Mouse (Mus musculus) midbrain, embryonic 10.5 days (tissue): ENCODE measurements around the gene Uba52. TPM values are rescaled to one million over a fixed set of nuclear protein-coding genes. Genes with fewer than 3 reads are reported as not detected.

Experiments
- DNase-seq: peaks from one replicate; pipeline ENCODE4 v3.0.0-alpha.2; 2017; ENCODE audit warnings: low spot score
- H3K27ac ChIP-seq: fragments of 300-500 bp; sonication (generic); replicated peaks from 2 replicates; pipeline ENCODE4 v1.5.1; 2016; ENCODE audit warnings: mild to moderate bottlenecking
- H3K27me3 ChIP-seq: fragments of 300-500 bp; sonication (generic); 2 replicates; pipeline ENCODE4 v1.6.1; 2016; ENCODE audit warnings: low read depth, mild to moderate bottlenecking; ENCODE audit not compliant: poor library complexity, severe bottlenecking
- H3K36me3 ChIP-seq: fragments of 300-500 bp; sonication (generic); 2 replicates; pipeline ENCODE4 v1.6.1; 2016; ENCODE audit warnings: mild to moderate bottlenecking, moderate library complexity
- H3K4me1 ChIP-seq: fragments of 300-500 bp; sonication (generic); 2 replicates; pipeline ENCODE4 v1.6.1; 2016
- H3K4me3 ChIP-seq: fragments of 300-500 bp; sonication (generic); 2 replicates; pipeline ENCODE4 v1.5.1; 2016; ENCODE audit warnings: mild to moderate bottlenecking, moderate library complexity
- H3K9me3 ChIP-seq: fragments of 300-500 bp; sonication (generic); replicated peaks from 2 replicates; pipeline ENCODE4 v1.6.1; 2016; ENCODE audit warnings: mild to moderate bottlenecking
- WGBS: fragments of 180-500 bp; shearing (Covaris S2); methylation state at CpG from one replicate; pipeline ENCODE4 v1.1.7; 2016; 5-methylcytosine and 5-hydroxymethylcytosine counted together
- polyA plus RNA-seq: library from polyadenylated mRNA; unstranded; fragments of >200 nt; fragmentation: Nextera tagmentation; extraction: Ambion mirVana; gene quantifications from 2 replicates; pipeline ENCODE4 v1.2.1, GENCODE M21; 2016

Gene Uba52
- polyA plus RNA-seq, 1 experiment from 2014 or later: 881 TPM

GRCm38 (mm10) chr8:70495001-70495770, 15.4 kb downstream of the Uba52 start:
- WGBS: 2% methylated on average over 21 of the region's 21 CpGs
- Histone ChIP-seq H3K9me3 (no peaks in the 10 kb centered on the region), H3K4me1 (peaks cover 63% of the 10 kb centered on the region), H3K27me3 (peaks cover 100% of the 10 kb centered on the region), H3K36me3 (no peaks in the 10 kb centered on the region), H3K27ac (no peak overlapping the region), H3K4me3 (peak overlapping the region; percentile 28)
- DNase-seq: peak; percentile 40

DNA sequence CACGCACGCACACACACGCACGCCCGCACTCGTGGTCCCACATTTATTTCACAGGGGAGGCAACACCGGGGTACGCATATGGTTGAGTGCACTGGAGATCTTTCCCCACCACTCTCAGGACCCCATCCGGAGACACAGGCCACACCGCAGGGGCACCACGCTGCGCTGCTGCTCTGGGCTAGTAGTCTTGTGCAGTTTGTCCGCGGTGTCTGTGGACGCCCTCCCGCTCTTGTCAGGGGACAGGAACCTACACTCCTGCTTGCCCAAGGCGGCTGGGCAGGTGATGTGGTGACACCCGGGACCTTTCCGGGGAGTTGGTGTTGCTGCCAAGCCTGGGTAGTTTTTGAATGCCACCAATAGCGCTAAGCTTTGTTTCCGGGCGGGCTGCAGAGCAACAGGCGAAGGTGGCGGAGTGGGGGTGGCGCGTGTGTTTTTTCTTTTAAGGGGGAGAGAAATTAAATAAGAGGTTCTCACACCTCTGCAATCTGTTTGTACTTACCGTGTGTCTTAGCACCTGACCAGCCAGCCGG, 16.1 kb downstream of the Uba52 start:
- peak; percentile 38 for DNase-seq
- H3K27ac ChIP-seq: no peak overlapping the region
- no peaks in the 10 kb centered on the region for H3K9me3 ChIP-seq
- H3K4me1 ChIP-seq: peaks cover 66% of the 10 kb centered on the region
- WGBS: 2% methylated on average over 28 of the region's 28 CpGs
- no peaks in the 10 kb centered on the region for H3K36me3 ChIP-seq
- H3K4me3 ChIP-seq: peak overlapping the region; percentile 50
- peaks cover 100% of the 10 kb centered on the region for H3K27me3 ChIP-seq

- 1% methylated on average over 47 of the region's 47 CpGs for WGBS
- Histone ChIP-seq H3K9me3 (no peaks in the 10 kb centered on the region), H3K4me3 (peak overlapping the region; percentile 50), H3K4me1 (peaks cover 73% of the 10 kb centered on the region), H3K27me3 (peaks cover 100% of the 10 kb centered on the region), H3K36me3 (no peaks in the 10 kb centered on the region), H3K27ac (0 out of 2 replicates have a peak overlapping the region, but pooled peaks have one; percentile 28)
- peak; percentile 42 for DNase-seq
Observed at GRCm38 (mm10) chr8:70493692-70494415, 16.7 kb downstream of the Uba52 start.

DNA sequence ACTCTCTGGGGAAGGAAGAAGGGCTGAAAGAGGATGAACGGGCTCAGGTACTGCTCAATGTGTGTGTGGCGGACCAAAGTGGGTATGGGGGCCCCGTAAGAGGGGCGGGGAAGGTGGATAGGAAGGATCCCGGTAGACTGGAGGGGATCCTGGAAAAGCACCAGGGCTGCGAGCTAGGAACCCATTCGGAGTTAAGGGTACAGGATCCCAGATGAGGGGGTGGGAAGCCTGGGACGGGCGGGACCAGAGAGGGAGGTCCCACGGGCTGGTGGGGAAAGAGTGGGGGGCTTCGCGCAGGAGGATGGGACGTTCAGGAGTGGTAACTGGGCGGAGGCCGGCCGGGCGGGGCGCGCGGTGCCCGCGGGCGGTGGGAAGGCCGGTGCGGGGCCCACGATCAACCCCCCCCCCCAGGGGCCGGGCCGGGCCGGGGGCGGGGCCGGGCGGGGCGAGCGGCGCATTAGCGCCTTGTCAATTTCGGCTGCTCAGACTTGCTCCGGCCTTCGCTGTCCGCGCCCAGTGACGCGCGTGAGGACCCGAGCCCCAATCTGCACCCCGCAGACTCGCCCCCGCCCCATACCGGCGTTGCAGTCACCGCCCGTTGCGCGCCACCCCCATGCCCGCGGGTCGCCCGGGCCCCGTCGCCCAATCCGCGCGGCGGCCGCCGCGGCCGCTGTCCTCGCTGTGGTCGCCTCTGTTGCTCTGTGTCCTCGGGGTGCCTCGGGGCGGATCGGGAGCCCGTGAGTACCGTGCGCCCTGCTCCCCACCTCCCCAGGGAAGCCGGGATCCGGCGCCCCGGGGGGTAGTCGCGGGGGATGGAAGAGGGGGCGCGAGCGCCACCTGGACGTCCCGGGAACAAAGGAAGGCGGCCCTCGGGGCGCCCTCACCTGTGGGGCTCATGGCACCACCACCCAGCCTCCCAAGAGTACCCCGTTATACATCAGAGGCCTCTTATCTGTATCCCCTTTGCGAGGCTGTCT, 17.6 kb downstream of the Uba52 start, which contains the start of gene Crlf1:
Crlf1 (plus strand) TSS at position 495 of the 977 bp plus-strand sequence.
- peak within 1 kb of the TSS; percentile 38; the same call in 1 of the 2 replicates for H3K27ac ChIP-seq

DNA sequence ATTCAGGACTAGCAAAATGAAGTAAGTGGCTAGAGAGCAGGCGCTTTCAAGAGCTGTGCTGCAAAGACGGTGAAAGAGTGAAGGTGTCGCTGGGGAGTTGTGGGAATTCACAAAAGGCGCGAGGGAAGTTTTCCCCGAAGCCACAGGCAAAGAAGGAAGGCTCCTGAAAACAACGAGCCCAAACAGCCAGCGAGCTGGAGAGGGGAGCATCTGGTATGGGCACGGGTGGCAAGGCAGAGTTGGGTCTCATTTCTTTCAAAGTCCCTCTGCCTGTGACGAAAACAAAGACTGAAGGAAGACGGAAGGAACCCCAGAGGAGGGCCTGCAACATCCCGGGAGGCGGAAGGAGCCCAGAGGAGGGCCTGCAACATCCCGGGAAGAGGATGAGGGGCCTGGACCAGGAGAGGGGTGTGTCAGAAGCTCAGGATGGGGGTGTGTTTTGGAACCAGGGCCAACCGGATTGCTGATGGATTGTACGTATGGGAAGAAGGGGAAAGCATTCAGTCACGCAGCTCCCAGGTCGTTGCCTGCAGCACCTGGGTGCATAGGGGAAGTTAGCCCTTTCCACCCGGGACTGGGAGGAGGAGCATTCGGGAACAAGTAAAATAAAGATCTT, 19.6 kb downstream of the Uba52 start:
- H3K27me3 ChIP-seq: peaks cover 100% of the 10 kb centered on the region
- no peaks in the 10 kb centered on the region for H3K9me3 ChIP-seq
- peaks cover 98% of the 10 kb centered on the region for H3K4me1 ChIP-seq
- peak; percentile 43 for DNase-seq
- 1% methylated on average over 20 of the region's 20 CpGs for WGBS
- no peak overlapping the region for H3K27ac ChIP-seq
- peak overlapping the region; percentile 9 for H3K4me3 ChIP-seq
- H3K36me3 ChIP-seq: no peaks in the 10 kb centered on the region

More for the DNA sequence above, 17.6 kb downstream of the Uba52 start, which contains the start of gene Crlf1:
- WGBS: 1% methylated on average over 71 of the region's 93 CpGs
- peaks cover 79% of the 10 kb centered on the region for H3K4me1 ChIP-seq
- H3K4me3 ChIP-seq: peak within 1 kb of the TSS; percentile 50
- peak; percentile 33 for DNase-seq
- no peaks in the 10 kb centered on the region for H3K9me3 ChIP-seq
- no peaks in the 10 kb centered on the region for H3K36me3 ChIP-seq
- H3K27me3 ChIP-seq: peaks cover 100% of the 10 kb centered on the region

DNA sequence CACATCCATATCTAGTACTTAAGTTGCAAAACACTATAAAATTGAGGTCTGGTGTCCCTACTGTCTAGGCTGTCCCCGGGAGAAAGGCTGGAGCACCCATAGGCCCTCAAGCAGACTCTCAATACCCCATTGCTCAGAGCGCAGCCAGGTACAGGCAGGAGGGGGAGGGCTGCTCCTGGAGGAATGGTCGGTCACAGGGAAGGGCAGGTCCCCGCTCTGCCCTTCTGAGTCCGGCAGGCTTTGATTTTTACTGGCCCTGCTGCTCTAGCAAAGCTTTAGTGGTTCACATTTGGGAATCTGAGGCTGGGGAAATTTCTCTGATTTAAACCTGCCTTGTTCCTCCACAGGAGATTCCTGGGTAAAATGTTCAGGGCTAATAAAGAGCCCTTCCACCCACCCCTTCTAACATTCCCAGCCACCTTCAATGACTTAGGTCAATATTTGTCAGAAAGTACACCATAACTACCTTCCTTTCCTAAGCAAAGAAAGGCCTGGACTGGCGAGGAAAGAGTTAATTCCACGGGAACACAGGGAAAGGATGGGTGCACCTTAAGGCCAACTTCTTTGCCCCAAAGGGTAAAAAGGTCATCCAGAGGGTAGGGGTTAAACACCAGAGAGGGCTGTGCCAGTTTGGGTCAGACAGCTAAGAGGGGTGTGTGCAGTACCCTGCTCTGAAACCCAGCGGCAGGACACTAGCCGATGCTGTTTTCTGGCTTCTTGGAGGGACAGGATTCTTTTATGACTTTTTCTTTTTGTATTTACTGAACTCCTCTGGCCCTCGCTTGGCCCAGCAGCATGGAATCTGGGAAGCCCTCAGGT, 20.3 kb downstream of the Uba52 start:
- Histone ChIP-seq H3K27ac (no peak overlapping the region), H3K4me3 (peak overlapping the region; percentile 55), H3K36me3 (no peaks in the 10 kb centered on the region), H3K4me1 (peaks cover 93% of the 10 kb centered on the region), H3K27me3 (peaks cover 100% of the 10 kb centered on the region), H3K9me3 (no peaks in the 10 kb centered on the region)
- WGBS: 7% methylated on average over 10 of the region's 10 CpGs
- DNase-seq: peak; percentile 38

DNA sequence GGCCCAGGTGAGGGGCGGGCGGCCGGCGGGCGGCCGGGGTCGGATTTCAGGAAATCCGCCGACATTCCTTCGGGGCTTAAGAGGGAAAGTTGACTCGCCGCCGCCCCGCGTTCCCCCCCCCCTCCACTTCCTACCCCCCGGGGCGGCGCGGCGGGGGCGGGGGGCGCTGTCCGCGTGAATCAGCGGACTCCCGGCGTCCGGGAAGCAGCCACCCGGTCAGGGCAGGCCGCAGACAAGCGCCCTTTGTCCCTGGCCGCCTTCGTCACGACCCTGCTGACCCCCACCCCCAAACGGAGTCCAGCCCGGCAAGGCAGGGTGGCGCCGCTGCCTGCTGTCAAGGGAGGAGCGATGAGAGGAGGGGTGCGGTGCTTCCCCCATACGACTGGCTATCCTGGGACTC, 21.0 kb downstream of the Uba52 start:
- H3K36me3 ChIP-seq: no peaks in the 10 kb centered on the region
- peak overlapping the region; percentile 55 for H3K4me3 ChIP-seq
- WGBS: under 1% methylated on average over 41 of the region's 41 CpGs
- H3K9me3 ChIP-seq: no peaks in the 10 kb centered on the region
- H3K4me1 ChIP-seq: peaks cover 86% of the 10 kb centered on the region
- H3K27me3 ChIP-seq: peaks cover 100% of the 10 kb centered on the region
- H3K27ac ChIP-seq: no peak overlapping the region; the same call in 1 of the 2 replicates
- peak; percentile 42 for DNase-seq

GRCm38 (mm10) chr8:70488931-70489470, 21.6 kb downstream of the Uba52 start:
- H3K4me3 ChIP-seq: peak overlapping the region; percentile 55
- peaks cover 80% of the 10 kb centered on the region for H3K4me1 ChIP-seq
- 2% methylated on average over 14 of the region's 14 CpGs for WGBS
- peaks cover 100% of the 10 kb centered on the region for H3K27me3 ChIP-seq
- no peaks in the 10 kb centered on the region for H3K36me3 ChIP-seq
- H3K9me3 ChIP-seq: no peaks in the 10 kb centered on the region
- peak; percentile 29 for DNase-seq
- no peak overlapping the region; the same call in 1 of the 2 replicates for H3K27ac ChIP-seq

DNA sequence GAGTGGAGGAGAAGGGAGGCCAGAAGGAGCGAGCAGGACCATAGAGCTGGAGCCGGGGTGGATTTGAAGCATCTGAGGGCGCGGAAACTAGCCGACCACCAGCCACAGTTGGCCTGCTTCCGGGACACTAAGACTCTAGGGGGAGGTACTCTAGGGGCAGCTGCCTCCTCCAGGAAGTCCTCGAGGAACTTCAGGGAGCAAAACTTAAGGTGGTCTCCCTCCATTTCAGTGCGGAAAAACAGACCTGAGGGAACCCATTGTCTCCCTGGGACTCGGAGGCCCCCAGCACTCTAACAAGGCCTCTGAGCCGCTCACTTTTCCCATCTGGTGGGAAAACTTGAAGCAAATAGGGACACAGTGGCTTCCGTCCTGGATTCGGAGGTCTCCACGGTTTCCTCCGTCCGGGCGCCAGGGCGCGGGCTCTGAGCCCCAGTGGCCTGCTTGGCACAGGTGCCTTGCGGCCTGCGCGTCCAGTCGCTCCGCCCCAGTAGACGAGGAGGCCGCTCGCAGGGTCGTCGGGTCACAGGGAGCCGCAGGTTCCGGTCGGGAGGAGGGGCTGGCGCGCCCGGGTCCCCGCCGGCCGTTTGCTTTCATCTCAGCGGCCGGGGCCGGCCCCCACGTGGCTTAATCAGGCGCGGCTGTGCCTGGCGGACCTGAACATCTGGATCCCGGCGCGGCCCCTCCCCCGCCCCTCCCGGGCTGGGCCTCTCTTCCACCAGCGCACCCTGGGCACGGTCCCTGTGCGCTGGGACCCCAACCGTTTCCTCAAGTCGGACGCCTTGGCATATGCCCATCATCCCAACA, 22.4 kb downstream of the Uba52 start:
- peaks cover 72% of the 10 kb centered on the region for H3K4me1 ChIP-seq

DNA sequence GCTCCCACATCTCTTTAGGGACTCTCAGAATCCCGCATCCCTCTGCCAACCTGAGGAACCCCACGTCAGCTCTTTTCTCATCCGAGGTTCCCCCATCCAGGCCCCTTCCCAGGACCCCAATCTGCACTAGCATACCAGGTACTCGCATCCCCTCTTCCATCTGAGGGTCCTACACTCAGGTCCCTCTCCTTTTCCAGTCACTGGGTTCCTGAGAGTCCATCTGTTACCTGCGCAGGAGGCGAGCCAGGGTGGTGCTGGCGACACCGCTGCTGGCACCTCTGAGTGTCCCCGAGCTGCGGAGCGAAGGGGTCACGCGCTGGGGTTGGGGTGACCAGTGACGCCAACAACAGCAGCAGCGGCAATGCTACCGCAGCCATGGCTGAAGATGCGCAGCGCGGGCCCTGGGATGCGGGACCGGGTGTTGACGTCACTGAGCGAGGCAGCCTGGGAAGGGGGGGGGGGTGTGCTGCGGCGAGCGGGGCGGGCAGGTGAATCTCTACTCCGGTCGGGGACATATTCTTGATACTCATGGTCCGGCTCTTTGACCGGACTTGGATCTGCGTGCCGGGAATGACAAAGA, 23.6 kb downstream of the Uba52 start, which contains the start of gene Tmem59l:
Tmem59l (minus strand) TSS at position 418 of the 580 bp plus-strand sequence.
- DNase-seq: peak; percentile 45
- H3K9me3 ChIP-seq: no peaks in the 10 kb centered on the region
- H3K27me3 ChIP-seq: peaks cover 100% of the 10 kb centered on the region
- H3K36me3 ChIP-seq: no peaks in the 10 kb centered on the region
- H3K4me1 ChIP-seq: peaks cover 62% of the 10 kb centered on the region
- H3K27ac ChIP-seq: peak within 1 kb of the TSS; percentile 67
- WGBS: 3% methylated on average over 33 of the region's 33 CpGs
- peak within 1 kb of the TSS; percentile 55 for H3K4me3 ChIP-seq

More for the DNA sequence above, 22.4 kb downstream of the Uba52 start:
- Histone ChIP-seq H3K27ac (peak overlapping the region; percentile 39), H3K36me3 (no peaks in the 10 kb centered on the region), H3K27me3 (peaks cover 100% of the 10 kb centered on the region), H3K9me3 (no peaks in the 10 kb centered on the region), H3K4me3 (peak overlapping the region; percentile 55)
- 2% methylated on average over 55 of the region's 55 CpGs for WGBS
- DNase-seq: peak; percentile 71
